Mouse (Mus musculus) embryonic fibroblast, embryonic 13.5 days (primary cell): ENCODE data around the gene Rasgef1b.

Experiments used
- CTCF ChIP-seq: IDR thresholded peaks from 2 replicates; pipeline ENCODE4 v1.5.1; 2011; ENCODE audit warnings: mild to moderate bottlenecking, control low read depth, low read length, moderate library complexity, borderline replicate concordance; ENCODE audit not compliant: insufficient read depth
- POLR2A ChIP-seq: IDR thresholded peaks from 2 replicates; pipeline ENCODE4 v1.6.1; 2011; ENCODE audit warnings: low read depth, mild to moderate bottlenecking, control low read depth, low read length, moderate library complexity

DNA sequence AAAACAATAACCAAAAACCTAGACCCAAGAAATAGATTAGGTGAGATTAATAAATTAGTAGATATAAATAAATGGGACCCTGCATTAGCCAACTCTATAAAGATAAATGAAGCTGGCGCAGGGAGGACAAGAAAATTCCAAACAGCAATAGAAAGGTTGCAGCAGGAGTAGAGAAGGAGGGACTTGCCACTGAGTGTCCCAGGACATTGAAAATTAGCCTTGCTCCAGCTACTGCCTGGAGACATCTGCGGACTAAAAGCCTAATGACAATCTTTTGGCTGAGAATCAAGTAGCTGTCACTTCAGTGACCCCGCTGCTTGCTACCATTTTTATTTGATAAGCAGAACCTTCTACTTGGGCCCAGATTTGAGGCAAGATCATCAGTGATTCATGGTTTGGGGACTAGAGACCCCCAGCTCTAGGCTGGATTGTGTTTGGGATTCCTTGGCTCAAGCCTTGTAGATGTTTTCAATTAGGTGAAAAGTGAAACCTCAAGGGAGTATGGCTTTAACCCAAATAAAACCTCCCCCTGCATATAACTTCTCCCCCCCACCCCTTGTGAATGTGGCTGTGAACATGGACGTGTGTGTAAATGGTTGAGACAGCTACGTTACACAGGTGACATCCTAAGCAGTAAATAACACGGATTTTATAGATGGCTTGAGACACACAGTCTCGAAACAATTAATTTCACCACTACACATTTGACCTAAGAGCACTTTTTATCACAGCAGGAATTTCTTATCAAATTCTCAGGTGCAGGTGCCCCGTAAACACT, 554.1 kb downstream of the Rasgef1b start:
- TF ChIP-seq POLR2A (no peak), CTCF (no peak)
